Mouse (Mus musculus) midbrain, embryonic 16.5 days (tissue): ENCODE results near the gene Prg3. TPM values are rescaled to one million over a fixed set of nuclear protein-coding genes. Genes with fewer than 3 reads are reported as not detected.

Source experiments
- ATAC-seq: fragments of 200-750 bp; cut with Nextera tagmentation; 2 replicates; pipeline ENCODE4 v1.8.0; 2017; ENCODE audit warnings: moderate TSS enrichment
- H3K27ac ChIP-seq: fragments of 300-500 bp; sonication (generic); 2 replicates; pipeline ENCODE4 v1.5.1; 2014; ENCODE audit warnings: mild to moderate bottlenecking, low read length, mixed read lengths
- H3K27me3 ChIP-seq: fragments of 300-500 bp; sonication (generic); 2 replicates; pipeline ENCODE4 v1.6.1; 2014; ENCODE audit warnings: low read depth, low read length, mixed read lengths; ENCODE audit not compliant: control insufficient read depth, insufficient read depth
- H3K36me3 ChIP-seq: fragments of 300-500 bp; sonication (generic); 2 replicates; pipeline ENCODE4 v1.6.1; 2014; ENCODE audit warnings: mild to moderate bottlenecking, low read length, moderate library complexity, mixed read lengths; ENCODE audit not compliant: control insufficient read depth, insufficient read depth
- H3K4me1 ChIP-seq: fragments of 300-500 bp; sonication (generic); 2 replicates; pipeline ENCODE4 v1.6.1; 2014; ENCODE audit warnings: mild to moderate bottlenecking, low read length, mixed read lengths; ENCODE audit not compliant: control insufficient read depth, insufficient read depth
- H3K4me2 ChIP-seq: fragments of 300-500 bp; sonication (generic); 2 replicates; pipeline ENCODE4 v1.6.1; 2014; ENCODE audit warnings: mild to moderate bottlenecking, low read length, mixed read lengths
- H3K4me3 ChIP-seq: fragments of 300-500 bp; sonication (generic); 2 replicates; pipeline ENCODE4 v1.5.1; 2014; ENCODE audit warnings: low read depth, mild to moderate bottlenecking, low read length, moderate library complexity, mixed read lengths
- H3K9ac ChIP-seq: fragments of 300-500 bp; sonication (generic); 2 replicates; pipeline ENCODE4 v1.6.1; 2014; ENCODE audit warnings: low read depth, low read length, mixed read lengths
- H3K9me3 ChIP-seq: fragments of 300-500 bp; sonication (generic); replicated peaks from 2 replicates; pipeline ENCODE4 v1.6.1; 2014; ENCODE audit warnings: mild to moderate bottlenecking, low read length, mixed read lengths; ENCODE audit not compliant: control insufficient read depth, poor library complexity, severe bottlenecking
- WGBS: fragments of 180-500 bp; shearing (Covaris S2); extraction: QIAGEN DNeasy Blood & Tissue Kit; methylation state at CpG from one replicate; pipeline ENCODE4 v1.1.7; 2014; 5-methylcytosine and 5-hydroxymethylcytosine counted together
- polyA plus RNA-seq: library from polyadenylated mRNA; unstranded; fragments of >200 nt; fragmentation: Nextera tagmentation; extraction: Ambion mirVana; gene quantifications from 2 replicates; pipeline ENCODE4 v1.2.1, GENCODE M21; 2015

The Prg3 gene
- polyA plus RNA-seq, 1 experiment from 2014 or later, result not detected

DNA sequence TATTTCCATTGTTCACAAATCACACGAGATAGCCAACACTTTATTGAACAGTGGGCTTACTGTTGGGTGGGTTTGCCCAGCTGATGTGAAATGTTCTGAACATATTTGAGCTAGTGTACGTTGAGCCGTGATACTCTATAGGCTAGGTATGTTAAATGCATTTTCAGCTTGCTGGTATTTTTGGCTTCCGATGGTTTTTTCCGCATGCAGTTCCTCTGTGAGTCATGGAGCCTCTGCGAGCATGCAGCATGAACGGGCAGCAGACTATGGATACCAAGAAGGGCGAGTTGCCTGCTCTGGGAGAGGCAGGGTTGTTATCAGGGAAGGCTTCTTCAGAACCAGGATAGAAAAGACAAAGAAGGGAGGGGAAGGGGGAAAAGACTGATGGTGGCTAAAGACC lies 37.0 kb upstream of the Prg3 start:
- ATAC-seq, result no peak
- Histone ChIP-seq H3K4me1 (no peaks in the 10 kb centered on the region), H3K27me3 (no peaks in the 10 kb centered on the region), H3K9me3 (no peaks in the 10 kb centered on the region), H3K9ac (no peak overlapping the region), H3K36me3 (no peaks in the 10 kb centered on the region), H3K4me2 (no peak overlapping the region), H3K27ac (no peak overlapping the region), H3K4me3 (no peak overlapping the region)
- WGBS, result 94% methylated on average over 8 of the region's 8 CpGs

DNA sequence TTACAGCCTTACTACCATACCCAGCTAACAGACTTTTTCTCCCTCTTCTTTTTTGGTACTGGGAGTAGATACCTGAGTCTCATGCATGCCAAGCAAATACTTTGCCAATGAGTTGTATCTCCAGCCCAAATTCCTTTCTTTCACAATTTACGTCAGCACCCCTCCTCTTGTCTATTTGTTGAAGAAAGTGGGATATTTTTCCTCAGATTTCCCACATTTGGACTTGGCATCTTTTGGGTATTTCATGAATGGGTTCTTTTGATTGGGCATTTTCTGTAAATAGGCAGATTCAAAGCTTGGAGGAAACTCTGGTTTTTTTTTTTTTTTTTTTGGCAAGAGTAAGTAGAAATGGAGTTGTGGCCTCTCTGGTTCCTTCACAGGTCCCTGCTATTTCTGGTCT lies 35.8 kb upstream of the Prg3 start:
- no peak overlapping the region for H3K9ac ChIP-seq
- H3K9me3 ChIP-seq, result no peaks in the 10 kb centered on the region
- H3K4me1 ChIP-seq, result no peaks in the 10 kb centered on the region
- 89% methylated on average over 1 of the region's 1 CpGs for WGBS
- no peaks in the 10 kb centered on the region for H3K27me3 ChIP-seq
- no peaks in the 10 kb centered on the region for H3K36me3 ChIP-seq
- no peak overlapping the region for H3K4me2 ChIP-seq
- H3K4me3 ChIP-seq, result no peak overlapping the region
- ATAC-seq, result no peak
- no peak overlapping the region for H3K27ac ChIP-seq

DNA sequence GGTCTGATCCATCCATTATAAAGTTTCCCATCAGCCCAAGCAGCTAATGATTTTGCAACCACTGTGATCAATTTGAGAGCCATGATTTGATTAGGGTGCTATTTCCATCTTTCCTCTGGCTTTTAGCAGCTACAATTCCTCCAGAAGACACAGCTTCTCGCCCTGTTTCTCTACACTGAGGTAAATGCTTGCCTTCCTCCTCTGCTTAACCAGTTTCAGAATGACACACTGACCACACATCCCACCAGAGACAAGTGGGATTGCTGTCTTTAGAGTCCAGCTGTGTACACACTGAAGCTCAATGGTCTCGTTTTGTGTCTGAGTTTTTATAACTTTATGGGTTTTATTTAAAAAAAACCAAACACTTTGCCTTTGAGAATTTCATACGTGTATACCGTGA lies 35.3 kb upstream of the Prg3 start:
- Histone ChIP-seq H3K9ac (no peak overlapping the region), H3K27ac (no peak overlapping the region), H3K4me1 (no peaks in the 10 kb centered on the region), H3K27me3 (no peaks in the 10 kb centered on the region), H3K9me3 (no peaks in the 10 kb centered on the region), H3K36me3 (no peaks in the 10 kb centered on the region), H3K4me3 (no peak overlapping the region), H3K4me2 (no peak overlapping the region)
- no peak for ATAC-seq
- 78% methylated on average over 4 of the region's 4 CpGs for WGBS

DNA sequence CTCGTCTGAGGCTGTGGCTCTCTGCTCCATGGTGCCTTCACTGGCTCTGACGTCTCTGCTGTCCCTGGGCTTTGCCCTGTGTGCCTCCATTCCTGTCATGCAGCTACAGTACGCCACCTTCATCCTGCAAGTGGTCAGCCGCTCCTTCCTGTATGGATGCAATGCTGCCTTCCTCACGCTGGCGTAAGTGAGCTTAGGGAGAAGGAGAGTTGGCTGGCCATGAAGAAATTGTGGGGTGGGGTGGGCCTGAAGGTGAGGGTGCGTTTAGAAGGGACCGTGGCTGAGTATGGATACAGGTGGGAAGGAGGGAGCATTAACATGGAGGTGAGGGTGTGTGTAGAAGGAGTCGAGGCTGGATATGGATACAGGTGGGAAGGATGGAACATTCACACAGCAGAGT lies 32.6 kb upstream of the Prg3 start:
- Histone ChIP-seq H3K4me3 (no peak overlapping the region), H3K36me3 (no peaks in the 10 kb centered on the region), H3K9me3 (no peaks in the 10 kb centered on the region), H3K9ac (no peak overlapping the region), H3K4me1 (no peaks in the 10 kb centered on the region), H3K27me3 (no peaks in the 10 kb centered on the region), H3K27ac (no peak overlapping the region), H3K4me2 (no peak overlapping the region)
- ATAC-seq, result no peak
- 92% methylated on average over 9 of the region's 9 CpGs for WGBS

DNA sequence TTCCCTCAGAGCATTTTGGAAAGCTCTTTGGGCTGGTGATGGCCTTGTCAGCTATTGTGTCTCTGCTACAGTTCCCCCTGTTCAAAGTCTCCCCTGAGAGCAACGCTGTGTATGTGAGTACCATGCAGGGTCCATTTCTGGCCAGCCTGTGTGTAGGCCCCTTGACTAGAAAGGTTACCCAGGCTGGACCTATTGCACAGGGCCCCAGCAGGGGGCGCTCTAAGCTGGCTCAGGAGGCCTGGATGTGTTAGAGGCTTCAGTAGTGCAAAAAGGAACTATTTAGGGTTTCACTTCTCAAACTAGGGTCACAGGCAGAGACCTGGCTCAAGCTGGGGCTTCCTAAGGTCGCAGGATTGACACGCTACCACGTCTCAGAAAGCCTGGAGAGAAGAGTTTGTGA lies 31.7 kb upstream of the Prg3 start:
- Histone ChIP-seq H3K4me3 (no peak overlapping the region), H3K4me1 (no peaks in the 10 kb centered on the region), H3K27me3 (no peaks in the 10 kb centered on the region), H3K27ac (no peak overlapping the region), H3K4me2 (no peak overlapping the region), H3K36me3 (no peaks in the 10 kb centered on the region), H3K9me3 (no peaks in the 10 kb centered on the region), H3K9ac (no peak overlapping the region)
- no peak for ATAC-seq
- WGBS, result 51% methylated on average over 5 of the region's 5 CpGs

DNA sequence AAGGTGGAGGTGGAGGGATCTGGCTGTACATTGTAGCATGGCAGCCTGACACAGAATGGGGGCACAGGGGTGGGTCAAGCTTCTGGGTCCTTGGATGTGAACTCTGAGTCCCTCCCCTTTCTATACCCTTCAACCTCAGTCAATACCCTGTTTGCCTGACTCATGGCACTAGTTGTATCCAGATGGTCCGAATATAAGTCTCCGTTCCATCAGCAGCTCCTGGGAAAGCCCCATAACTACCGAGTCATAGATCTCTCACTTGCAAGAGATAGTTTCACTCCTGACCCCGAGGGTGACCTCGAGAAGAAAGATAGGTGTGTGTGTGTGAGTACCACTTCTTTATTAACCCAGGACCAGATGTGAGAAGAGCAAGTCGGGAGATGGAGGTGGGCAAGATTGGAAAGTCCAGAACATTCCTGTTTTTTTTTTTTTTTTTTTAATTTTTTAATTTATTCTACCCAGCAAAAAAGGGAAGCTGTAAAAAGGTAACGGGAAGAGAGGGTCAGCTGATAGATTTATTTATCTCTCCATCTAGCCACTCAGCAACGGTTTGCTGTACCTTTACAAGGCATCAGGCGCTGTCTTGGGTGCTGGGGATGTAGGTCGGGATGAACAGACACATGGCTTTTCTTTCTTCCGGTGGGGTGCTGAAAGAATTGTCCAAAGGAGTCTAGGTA lies 29.3 kb upstream of the Prg3 start:
- H3K4me1 ChIP-seq, result peaks cover 4% of the 10 kb centered on the region; the same call in 1 of the 2 replicates
- 95% methylated on average over 11 of the region's 11 CpGs for WGBS
- H3K27me3 ChIP-seq, result no peaks in the 10 kb centered on the region
- H3K4me2 ChIP-seq, result no peak overlapping the region
- no peak overlapping the region for H3K27ac ChIP-seq
- no peak overlapping the region for H3K9ac ChIP-seq
- H3K9me3 ChIP-seq, result no peaks in the 10 kb centered on the region
- no peak overlapping the region for H3K4me3 ChIP-seq
- ATAC-seq, result no peak
- H3K36me3 ChIP-seq, result no peaks in the 10 kb centered on the region

DNA sequence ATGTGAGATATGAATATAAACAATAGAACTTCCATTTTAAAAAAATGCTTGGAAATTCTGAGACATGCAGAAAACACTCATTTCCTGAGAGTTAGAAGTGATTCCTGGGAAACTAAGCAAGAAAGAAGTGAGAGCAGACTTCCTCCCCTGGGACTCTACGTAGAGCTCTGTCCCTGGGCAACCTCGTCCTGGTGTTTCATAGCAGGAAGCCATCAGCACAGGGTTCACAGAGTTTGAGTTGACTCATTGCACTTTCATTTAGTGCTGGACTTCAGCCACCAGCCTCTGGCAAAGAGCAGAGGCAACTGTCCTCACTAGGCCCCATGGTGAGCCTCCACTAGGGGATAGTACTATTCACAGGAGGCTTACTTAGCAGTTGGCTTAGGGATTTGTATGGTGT lies 26.7 kb upstream of the Prg3 start:
- 85% methylated on average over 2 of the region's 2 CpGs for WGBS
- no peak for ATAC-seq
- H3K4me1 ChIP-seq, result peaks cover 4% of the 10 kb centered on the region; the same call in 1 of the 2 replicates
- no peak overlapping the region for H3K27ac ChIP-seq
- no peak overlapping the region for H3K4me2 ChIP-seq
- H3K4me3 ChIP-seq, result no peak overlapping the region
- H3K27me3 ChIP-seq, result no peaks in the 10 kb centered on the region
- no peak overlapping the region for H3K9ac ChIP-seq
- H3K9me3 ChIP-seq, result no peaks in the 10 kb centered on the region
- H3K36me3 ChIP-seq, result no peaks in the 10 kb centered on the region

DNA sequence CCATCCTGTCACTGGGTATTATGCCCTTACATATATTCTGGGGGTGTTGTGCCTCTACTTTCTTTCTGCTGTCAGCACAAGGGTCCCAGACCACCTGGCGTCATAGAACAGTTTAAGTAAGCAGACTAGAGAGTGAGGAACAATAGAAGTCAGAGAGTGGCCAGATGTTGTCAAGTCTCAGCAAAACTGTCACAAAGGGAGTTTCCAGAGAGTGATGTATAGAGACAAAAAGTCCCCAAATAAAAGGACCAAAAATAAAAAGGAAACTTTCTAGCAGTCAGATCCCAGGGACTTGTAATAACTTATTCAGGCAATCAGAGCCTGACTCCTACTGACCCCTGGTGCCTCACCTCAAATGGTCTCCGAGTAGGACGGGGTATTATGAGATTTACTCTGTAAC lies 26.1 kb upstream of the Prg3 start:
- Histone ChIP-seq H3K4me2 (no peak overlapping the region), H3K27ac (no peak overlapping the region), H3K4me1 (peaks cover 4% of the 10 kb centered on the region; the same call in 1 of the 2 replicates), H3K9me3 (no peaks in the 10 kb centered on the region), H3K36me3 (no peaks in the 10 kb centered on the region), H3K9ac (no peak overlapping the region), H3K4me3 (no peak overlapping the region), H3K27me3 (no peaks in the 10 kb centered on the region)
- ATAC-seq, result no peak
- WGBS, result 55% methylated on average over 3 of the region's 3 CpGs

DNA sequence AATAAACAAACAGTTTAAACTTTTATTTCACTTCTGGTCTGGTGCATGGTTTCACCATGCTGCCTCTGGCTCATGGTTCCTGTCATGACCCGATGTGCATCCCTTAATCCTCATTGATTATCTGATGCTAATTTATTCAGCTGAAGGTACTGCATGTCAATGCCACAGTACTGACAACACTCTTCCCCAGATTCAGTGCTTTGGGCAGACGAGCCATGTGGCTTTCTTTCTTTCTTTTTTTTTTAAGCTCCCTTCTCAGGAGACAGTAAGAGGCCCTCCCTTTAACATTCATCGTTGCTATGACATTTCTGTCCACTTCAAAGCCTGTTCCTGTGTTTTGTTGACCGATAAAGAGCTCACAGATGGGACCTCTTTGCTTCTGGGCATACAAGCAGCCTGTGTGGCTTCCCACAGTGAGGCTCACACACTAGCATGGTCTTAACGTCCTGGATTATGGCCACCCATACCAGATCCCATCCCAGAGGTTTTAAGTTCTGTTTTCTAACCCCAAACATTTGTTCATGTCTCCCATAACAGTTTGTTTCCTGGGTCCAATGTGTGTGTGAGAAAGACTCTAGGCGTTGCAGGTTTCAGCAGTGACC lies 25.0 kb upstream of the Prg3 start:
- Histone ChIP-seq H3K36me3 (no peaks in the 10 kb centered on the region), H3K27me3 (no peaks in the 10 kb centered on the region), H3K27ac (no peak overlapping the region), H3K4me3 (no peak overlapping the region), H3K4me1 (peaks cover 4% of the 10 kb centered on the region; the same call in 1 of the 2 replicates), H3K4me2 (no peak overlapping the region), H3K9me3 (no peaks in the 10 kb centered on the region), H3K9ac (no peak overlapping the region)
- WGBS, result 15% methylated on average over 6 of the region's 6 CpGs
- ATAC-seq, result no peak
